Mouse (Mus musculus): ENCODE measurements around the gene Terb1. TPM values are rescaled to one million over a fixed set of nuclear protein-coding genes. Genes with fewer than 3 reads are reported as not detected.

Gene Terb1
- polyA plus RNA-seq, 1 experiment from 2014 or later: 0.38 TPM

Other genes with a start within 250 kb of the Terb1 start
- not detected in 2 replicates for gene Cmtm2a, start 216.7 kb downstream of the Terb1 start, polyA plus RNA-seq (2014; fragmentation: Nextera tagmentation; extraction: Ambion mirVana)
- not detected in 2 replicates for gene Gm45711, start 199.8 kb downstream of the Terb1 start, polyA plus RNA-seq (2014; fragmentation: Nextera tagmentation; extraction: Ambion mirVana)
- gene Cmtm1, start 199.8 kb downstream of the Terb1 start, polyA plus RNA-seq (2014; fragmentation: Nextera tagmentation; extraction: Ambion mirVana): not detected in 2 replicates
- gene Gm11020, start 188.3 kb downstream of the Terb1 start, polyA plus RNA-seq (2014; fragmentation: Nextera tagmentation; extraction: Ambion mirVana): not detected in 2 replicates
- not detected in 2 replicates for gene Cmtm2b, start 187.7 kb downstream of the Terb1 start, polyA plus RNA-seq (2014; fragmentation: Nextera tagmentation; extraction: Ambion mirVana)
- gene Cmtm3, start 170.5 kb downstream of the Terb1 start, polyA plus RNA-seq (2014; fragmentation: Nextera tagmentation; extraction: Ambion mirVana): 28.6 and 36.9 TPM in 2 replicates
- gene Cmtm4, start 114.1 kb downstream of the Terb1 start, polyA plus RNA-seq (2014; fragmentation: Nextera tagmentation; extraction: Ambion mirVana): 3.6 and 5.1 TPM in 2 replicates
- 69.1 and 103 TPM in 2 replicates for gene Dync1li2, start 66.9 kb downstream of the Terb1 start, polyA plus RNA-seq (2014; fragmentation: Nextera tagmentation; extraction: Ambion mirVana)
- 113 and 122 TPM in 2 replicates for gene Nae1, start 24.7 kb upstream of the Terb1 start, polyA plus RNA-seq (2014; fragmentation: Nextera tagmentation; extraction: Ambion mirVana)
- gene Car7, start 24.8 kb upstream of the Terb1 start, polyA plus RNA-seq (2014; fragmentation: Nextera tagmentation; extraction: Ambion mirVana): 2.7 and 3.6 TPM in 2 replicates
- gene Pdp2, start 81.5 kb upstream of the Terb1 start, polyA plus RNA-seq (2014; fragmentation: Nextera tagmentation; extraction: Ambion mirVana): 17.2 and 18.2 TPM in 2 replicates
- not detected in 2 replicates for gene Cdh16, start 114.5 kb upstream of the Terb1 start, polyA plus RNA-seq (2014; fragmentation: Nextera tagmentation; extraction: Ambion mirVana)
- gene Rrad, start 121.4 kb upstream of the Terb1 start, polyA plus RNA-seq (2014; fragmentation: Nextera tagmentation; extraction: Ambion mirVana): 2.5 and 3.6 TPM in 2 replicates
- 131 and 148 TPM in 2 replicates for gene Ciao2b, start 132.1 kb upstream of the Terb1 start, polyA plus RNA-seq (2014; fragmentation: Nextera tagmentation; extraction: Ambion mirVana)
- not detected in 2 replicates for gene Ces2a, start 224.1 kb upstream of the Terb1 start, polyA plus RNA-seq (2014; fragmentation: Nextera tagmentation; extraction: Ambion mirVana)